Mouse (Mus musculus) stomach, embryonic 14.5 days (tissue): ENCODE data around the gene Rere. TPM values are rescaled to one million over a fixed set of nuclear protein-coding genes. Genes with fewer than 3 reads are reported as not detected.

Experiments used
- ATAC-seq: fragments of 200-750 bp; cut with Nextera tagmentation; 2 replicates; pipeline ENCODE4 v1.8.0; 2017; ENCODE audit warnings: low read depth, moderate TSS enrichment; ENCODE audit not compliant: insufficient number of reproducible peaks, insufficient read depth, low FRiP score
- H3K27ac ChIP-seq: fragments of 300-500 bp; sonication (generic); 2 replicates; pipeline ENCODE4 v1.5.1; 2014; ENCODE audit warnings: mild to moderate bottlenecking, low read length, moderate library complexity, mixed read lengths
- H3K27me3 ChIP-seq: fragments of 300-500 bp; sonication (generic); 2 replicates; pipeline ENCODE4 v1.6.1; 2014; ENCODE audit warnings: low read length, control low read depth, mixed read lengths; ENCODE audit not compliant: control insufficient read depth, insufficient read depth
- H3K36me3 ChIP-seq: fragments of 300-500 bp; sonication (generic); 2 replicates; pipeline ENCODE4 v1.6.1; 2014; ENCODE audit warnings: mild to moderate bottlenecking, control low read depth, low read length, moderate library complexity, mixed read lengths; ENCODE audit not compliant: control insufficient read depth, insufficient read depth
- H3K4me1 ChIP-seq: fragments of 300-500 bp; sonication (generic); 2 replicates; pipeline ENCODE4 v1.6.1; 2014; ENCODE audit warnings: low read length, control low read depth, mixed read lengths; ENCODE audit not compliant: control insufficient read depth, insufficient read depth
- H3K4me2 ChIP-seq: fragments of 300-500 bp; sonication (generic); replicated peaks from 2 replicates; pipeline ENCODE4 v1.6.1; 2014; ENCODE audit warnings: low read depth, low read length, control low read depth
- H3K4me3 ChIP-seq: fragments of 300-500 bp; sonication (generic); 2 replicates; pipeline ENCODE4 v1.5.1; 2014; ENCODE audit warnings: low read depth, low read length, control low read depth
- H3K9ac ChIP-seq: fragments of 300-500 bp; sonication (generic); replicated peaks from 2 replicates; pipeline ENCODE4 v1.6.1; 2014; ENCODE audit warnings: low read depth, mild to moderate bottlenecking, control low read depth, low read length, moderate library complexity, mixed read lengths
- H3K9me3 ChIP-seq: fragments of 300-500 bp; sonication (generic); 2 replicates; pipeline ENCODE4 v1.6.1; 2016; ENCODE audit warnings: low read depth, low read length, control low read depth; ENCODE audit not compliant: control insufficient read depth
- WGBS: fragments of 180-500 bp; shearing (Covaris S2); extraction: QIAGEN DNeasy Blood & Tissue Kit; methylation state at CpG from one replicate; pipeline ENCODE4 v1.1.7; 2014; 5-methylcytosine and 5-hydroxymethylcytosine counted together
- polyA plus RNA-seq: library from polyadenylated mRNA; unstranded; fragments of >200 nt; fragmentation: Nextera tagmentation; extraction: Ambion mirVana; gene quantifications from 2 replicates; pipeline ENCODE4 v1.2.1, GENCODE M21; 2014

Gene Rere
- polyA plus RNA-seq, 1 experiment from 2014 or later = 41.1 TPM

GRCm38 (mm10) chr4:150613715-150614114 lies 332.3 kb downstream of the Rere start:
- no peak overlapping the region for H3K4me3 ChIP-seq
- H3K4me2 ChIP-seq = no peak overlapping the region
- no peak overlapping the region for H3K9ac ChIP-seq
- no peak for ATAC-seq
- no peaks in the 10 kb centered on the region for H3K4me1 ChIP-seq
- no peak overlapping the region for H3K27ac ChIP-seq
- no peaks in the 10 kb centered on the region for H3K9me3 ChIP-seq
- H3K36me3 ChIP-seq = peaks cover 80% of the 10 kb centered on the region
- WGBS = 94% methylated on average over 7 of the region's 7 CpGs
- no peaks in the 10 kb centered on the region for H3K27me3 ChIP-seq

DNA sequence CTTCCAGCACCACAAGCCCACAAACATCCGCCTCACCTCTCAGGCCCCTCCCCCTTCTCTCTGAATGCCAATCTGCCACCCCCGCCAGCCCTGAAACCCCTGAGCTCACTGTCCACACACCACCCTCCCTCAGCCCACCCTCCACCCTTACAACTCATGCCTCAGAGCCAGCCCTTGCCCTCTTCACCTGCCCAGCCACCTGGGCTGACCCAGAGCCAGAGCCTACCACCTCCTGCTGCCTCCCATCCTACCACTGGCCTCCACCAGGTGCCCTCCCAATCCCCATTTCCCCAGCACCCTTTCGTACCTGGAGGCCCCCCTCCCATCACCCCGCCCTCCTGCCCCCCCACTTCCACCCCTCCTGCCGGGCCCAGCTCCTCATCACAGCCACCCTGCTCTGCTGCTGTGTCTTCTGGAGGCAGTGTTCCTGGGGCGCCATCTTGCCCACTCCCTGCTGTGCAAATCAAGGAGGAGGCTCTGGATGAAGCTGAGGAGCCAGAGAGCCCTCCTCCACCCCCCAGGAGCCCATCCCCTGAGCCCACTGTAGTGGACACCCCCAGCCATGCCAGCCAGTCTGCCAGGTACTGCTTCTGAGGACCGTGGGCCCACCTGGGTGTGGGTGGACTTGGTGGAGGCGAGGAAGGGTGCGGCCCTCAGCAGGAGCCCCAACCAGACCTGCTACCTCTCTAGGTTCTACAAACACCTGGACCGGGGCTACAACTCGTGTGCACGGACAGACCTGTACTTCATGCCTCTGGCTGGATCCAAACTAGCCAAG lies 334.0 kb downstream of the Rere start:
- WGBS = 89% methylated on average over 12 of the region's 12 CpGs
- H3K4me1 ChIP-seq = no peaks in the 10 kb centered on the region
- H3K4me2 ChIP-seq = no peak overlapping the region
- H3K9me3 ChIP-seq = no peaks in the 10 kb centered on the region
- no peak overlapping the region for H3K9ac ChIP-seq
- no peak overlapping the region for H3K27ac ChIP-seq
- no peak for ATAC-seq
- H3K36me3 ChIP-seq = peaks cover 95% of the 10 kb centered on the region
- no peaks in the 10 kb centered on the region for H3K27me3 ChIP-seq
- no peak overlapping the region for H3K4me3 ChIP-seq

GRCm38 (mm10) chr4:150616029-150616420 lies 334.6 kb downstream of the Rere start:
- Histone ChIP-seq H3K9ac (no peak overlapping the region), H3K36me3 (peaks cover 94% of the 10 kb centered on the region), H3K4me3 (no peak overlapping the region), H3K4me2 (no peak overlapping the region), H3K27ac (no peak overlapping the region), H3K4me1 (no peaks in the 10 kb centered on the region), H3K27me3 (no peaks in the 10 kb centered on the region), H3K9me3 (no peaks in the 10 kb centered on the region)
- WGBS = 90% methylated on average over 13 of the region's 13 CpGs
- no peak for ATAC-seq

DNA sequence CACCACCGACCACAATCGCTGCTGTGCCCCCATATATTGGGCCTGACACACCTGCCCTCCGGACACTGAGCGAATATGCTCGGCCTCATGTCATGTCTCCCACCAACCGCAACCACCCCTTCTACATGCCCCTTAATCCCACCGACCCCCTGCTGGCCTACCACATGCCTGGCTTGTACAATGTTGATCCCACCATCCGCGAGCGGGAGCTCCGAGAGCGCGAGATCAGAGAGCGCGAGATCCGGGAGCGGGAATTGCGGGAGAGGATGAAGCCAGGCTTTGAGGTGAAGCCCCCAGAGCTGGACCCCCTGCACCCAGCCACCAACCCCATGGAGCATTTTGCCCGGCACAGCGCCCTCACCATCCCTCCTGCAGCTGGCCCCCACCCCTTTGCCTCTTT lies 335.4 kb downstream of the Rere start:
- Histone ChIP-seq H3K4me1 (no peaks in the 10 kb centered on the region), H3K4me2 (no peak overlapping the region), H3K36me3 (peaks cover 88% of the 10 kb centered on the region), H3K9ac (no peak overlapping the region), H3K27ac (no peak overlapping the region), H3K4me3 (no peak overlapping the region), H3K9me3 (no peaks in the 10 kb centered on the region), H3K27me3 (no peaks in the 10 kb centered on the region)
- ATAC-seq = no peak
- 94% methylated on average over 20 of the region's 20 CpGs for WGBS

DNA sequence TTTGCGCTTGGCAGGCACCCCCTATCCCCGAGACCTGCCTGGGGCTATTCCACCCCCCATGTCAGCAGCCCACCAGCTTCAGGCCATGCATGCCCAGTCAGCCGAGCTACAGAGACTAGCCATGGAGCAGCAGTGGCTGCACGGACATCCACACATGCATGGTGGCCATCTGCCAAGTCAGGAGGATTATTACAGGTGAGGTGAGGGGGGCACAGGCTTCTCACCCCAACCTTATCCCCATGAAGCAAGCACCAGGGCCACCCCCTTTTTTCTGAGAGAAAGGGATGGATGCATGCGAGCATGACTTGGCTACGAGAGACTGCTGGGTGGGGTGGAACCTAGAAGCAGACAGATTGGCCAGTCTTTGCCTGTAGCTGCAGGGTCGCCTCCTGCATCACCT lies 337.6 kb downstream of the Rere start:
- H3K27ac ChIP-seq = no peak overlapping the region
- no peaks in the 10 kb centered on the region for H3K4me1 ChIP-seq
- no peak overlapping the region for H3K4me2 ChIP-seq
- 87% methylated on average over 7 of the region's 7 CpGs for WGBS
- no peak overlapping the region for H3K9ac ChIP-seq
- H3K4me3 ChIP-seq = no peak overlapping the region
- H3K9me3 ChIP-seq = no peaks in the 10 kb centered on the region
- no peak for ATAC-seq
- H3K36me3 ChIP-seq = peaks cover 74% of the 10 kb centered on the region
- H3K27me3 ChIP-seq = no peaks in the 10 kb centered on the region

DNA sequence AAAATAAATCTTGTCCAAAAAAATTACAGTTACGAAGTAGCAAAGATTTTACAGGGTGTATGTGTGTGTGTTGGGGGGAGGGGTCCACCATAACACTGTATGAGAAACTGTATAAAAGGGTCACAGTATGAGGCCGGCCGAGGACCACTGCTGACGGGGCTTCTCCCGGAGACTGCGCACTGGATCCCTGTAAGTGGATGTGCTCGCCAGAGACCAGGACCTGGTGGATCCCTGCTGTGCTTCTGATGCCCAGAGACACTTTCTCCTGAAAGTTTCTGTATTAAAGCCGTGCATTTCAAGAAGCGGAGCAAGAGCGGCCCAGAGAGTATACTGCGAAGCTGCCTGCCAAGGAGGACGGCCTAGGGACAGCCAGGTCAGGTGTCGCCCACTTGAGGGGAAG lies 341.2 kb downstream of the Rere start:
- H3K27ac ChIP-seq = no peak overlapping the region

GRCm38 (mm10) chr4:150624214-150624823 lies 342.9 kb downstream of the Rere start:
- Histone ChIP-seq H3K36me3 (peaks cover 21% of the 10 kb centered on the region), H3K4me1 (no peaks in the 10 kb centered on the region), H3K27me3 (no peaks in the 10 kb centered on the region), H3K27ac (no peak overlapping the region), H3K4me3 (no peak overlapping the region), H3K9ac (no peak overlapping the region), H3K9me3 (no peaks in the 10 kb centered on the region), H3K4me2 (no peak overlapping the region)
- no peak for ATAC-seq
- 61% methylated on average over 11 of the region's 11 CpGs for WGBS

More for the DNA sequence above, 341.2 kb downstream of the Rere start:
- H3K36me3 ChIP-seq = peaks cover 37% of the 10 kb centered on the region
- ATAC-seq = no peak
- no peak overlapping the region for H3K4me3 ChIP-seq
- H3K4me1 ChIP-seq = no peaks in the 10 kb centered on the region
- H3K9me3 ChIP-seq = no peaks in the 10 kb centered on the region
- H3K27me3 ChIP-seq = no peaks in the 10 kb centered on the region
- 90% methylated on average over 13 of the region's 13 CpGs for WGBS
- no peak overlapping the region for H3K4me2 ChIP-seq
- H3K9ac ChIP-seq = no peak overlapping the region

- Histone ChIP-seq H3K4me2 (no peak overlapping the region), H3K9ac (no peak overlapping the region), H3K4me1 (no peaks in the 10 kb centered on the region), H3K27ac (no peak overlapping the region), H3K36me3 (peaks cover 15% of the 10 kb centered on the region), H3K4me3 (no peak overlapping the region), H3K27me3 (no peaks in the 10 kb centered on the region), H3K9me3 (no peaks in the 10 kb centered on the region)
- 63% methylated on average over 4 of the region's 4 CpGs for WGBS
- no peak for ATAC-seq
These were observed 343.5 kb downstream of the Rere start for GRCm38 (mm10) chr4:150624933-150625332.
